Mouse (Mus musculus) cerebellum, postnatal 25 days (tissue): ENCODE data around the gene Ccdc84.

ENCODE experiments used
- DNase-seq, 2 experiments: peaks; one replicate each; pipeline ENCODE4 v3.0.0; 2021; ENCODE audit warnings: mixed read lengths in 2 of 2

The Ccdc84 gene

DNA sequence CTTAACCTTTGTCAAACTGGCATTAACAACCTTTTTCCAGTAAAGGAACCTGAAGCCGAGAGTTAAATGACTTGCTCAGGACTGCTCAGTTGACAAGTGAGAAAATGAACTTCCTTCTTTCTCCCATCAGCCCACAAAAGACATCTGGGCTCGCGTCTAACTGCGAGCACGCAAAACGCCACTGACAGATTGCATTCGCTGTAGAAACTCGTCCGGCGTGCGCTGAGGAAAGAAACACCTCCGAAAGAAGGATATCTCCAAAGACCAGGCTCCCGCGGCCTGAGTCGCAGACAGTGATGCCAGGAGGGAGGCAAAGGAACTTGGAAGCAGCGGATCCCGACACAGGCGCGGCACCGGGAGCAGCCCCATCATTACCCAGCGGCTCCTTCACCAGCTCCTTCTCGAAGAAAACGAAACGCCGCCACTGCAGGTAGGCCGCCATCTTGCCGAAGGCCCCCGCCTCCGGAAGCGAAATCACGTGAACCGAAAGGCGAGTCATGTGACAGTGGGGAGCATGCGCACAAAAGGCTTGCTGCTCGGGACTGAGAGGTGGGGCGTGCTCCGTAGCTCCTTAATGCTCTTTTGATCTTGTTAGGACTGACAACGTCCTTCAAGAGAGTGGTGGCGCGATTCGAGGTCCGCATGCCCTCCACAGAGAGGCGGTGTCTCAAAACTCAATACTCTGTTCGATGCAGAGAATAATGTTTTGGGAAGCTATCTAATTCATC is 57.0 kb downstream of the Ccdc84 start, which contains the start of gene Vps11:
TSS of gene Vps11 (minus strand) at position 481 of the 728 bp plus-strand sequence.
- DNase-seq = peak; percentile 94 to 97
